Mouse (Mus musculus) common myeloid progenitor, adult 5-6 weeks (primary cell): ENCODE measurements at regions not wholly inside any gene's neighbourhood (a gene's known extent, or its start where the extent isn't known, plus 50 kb on each side); places are given as distances from the start of the nearest gene placed in this dataset.

Source experiments
- ATAC-seq: replicated peaks from 2 replicates; pipeline ENCODE4 v1.8.0; 2016; ENCODE audit warnings: low read depth, mild to moderate bottlenecking, moderate TSS enrichment, inconsistent platforms; ENCODE audit not compliant: poor library complexity, severe bottlenecking

DNA sequence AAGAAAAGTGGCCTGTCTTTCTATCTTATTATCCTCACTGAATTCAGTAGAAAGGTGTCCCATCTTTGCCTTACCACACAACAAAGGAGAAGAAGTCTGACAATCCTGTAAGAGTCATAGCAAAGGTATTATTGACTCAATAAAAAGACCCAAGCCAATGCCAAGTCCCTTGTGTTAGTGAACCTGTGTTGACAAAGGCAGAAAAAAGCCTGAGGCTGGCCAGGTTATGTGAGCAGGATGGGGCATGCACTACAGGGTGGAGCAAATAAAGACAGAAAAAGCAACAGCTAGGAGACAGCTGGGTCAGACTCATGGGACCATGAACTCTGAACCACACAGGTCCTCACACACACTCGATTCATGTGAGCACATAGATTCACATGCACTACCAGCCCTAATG is 59.7 kb upstream of the Hpf1 start:
- no peak for ATAC-seq

DNA sequence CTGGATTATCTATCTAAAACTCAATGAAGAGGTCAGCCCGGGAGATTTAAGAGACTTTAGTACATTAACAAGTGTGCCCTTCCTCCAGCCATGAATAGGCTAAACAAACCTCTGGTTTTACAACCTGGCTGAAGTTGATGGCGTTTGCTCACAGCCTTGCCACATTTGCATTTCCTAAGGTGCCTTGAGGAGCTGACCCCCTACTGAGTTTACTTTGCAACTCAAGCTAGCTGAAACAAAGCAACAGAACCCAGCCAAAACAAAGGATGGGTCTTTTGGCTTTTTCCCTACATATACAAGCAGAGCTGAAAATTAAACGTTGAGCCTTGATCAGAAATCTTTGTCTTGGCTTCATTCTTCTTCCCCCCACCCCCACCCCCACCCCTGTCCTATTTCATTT is 51.7 kb upstream of the Hpf1 start:
- no peak for ATAC-seq
